Mouse (Mus musculus): ENCODE results near the gene Cux1. TPM values are rescaled to one million over a fixed set of nuclear protein-coding genes. Genes with fewer than 3 reads are reported as not detected.

Cux1 gene
- polyA plus RNA-seq, 2 experiments = 39.0 to 64.3 TPM

- Histone ChIP-seq H3K27ac (replicated peaks; ENCODE audit: low read depth, low read length) (no peak overlapping the region), H3K9me3 (ENCODE audit: control insufficient read depth, low read length) (no peaks in the 10 kb centered on the region), H3K9ac (ENCODE audit: low read depth, low read length, severe bottlenecking) (no peak overlapping the region), H3K27me3 (ENCODE audit: control insufficient read depth, insufficient read depth, low read length) (no peaks in the 10 kb centered on the region), H3K4me3 (replicated peaks; ENCODE audit: low read length) (no peak overlapping the region), H3K4me1 (ENCODE audit: control insufficient read depth, insufficient read depth, low read length) (peaks cover 59% of the 10 kb centered on the region), H3K36me3 (ENCODE audit: control insufficient read depth, insufficient read depth, low read length) (no peaks in the 10 kb centered on the region), H3K4me2 (replicated peaks; ENCODE audit: low read depth, low read length, severe bottlenecking) (no peak overlapping the region)
- no peak for DNase-seq (ENCODE audit: low spot score)
- no peak for ATAC-seq (ENCODE audit: low FRiP score, low read depth)
- no peak for TF ChIP-seq POLR2A (IDR thresholded peaks at IDR 0.05; ENCODE audit: borderline replicate concordance, extremely low read depth, insufficient read depth, insufficient read length)
- WGBS = 44% methylated on average over 1 of the region's 1 CpGs
Measured at GRCm38 (mm10) chr5:136469301-136469700, 98.0 kb downstream of the Cux1 start.

- Histone ChIP-seq H3K9ac (ENCODE audit: low read depth, low read length, severe bottlenecking) (no peak overlapping the region), H3K27ac (replicated peaks; ENCODE audit: low read depth, low read length) (no peak overlapping the region), H3K4me1 (ENCODE audit: control insufficient read depth, insufficient read depth, low read length) (peaks cover 61% of the 10 kb centered on the region), H3K4me3 (replicated peaks; ENCODE audit: low read length) (no peak overlapping the region), H3K27me3 (ENCODE audit: control insufficient read depth, insufficient read depth, low read length) (no peaks in the 10 kb centered on the region), H3K36me3 (ENCODE audit: control insufficient read depth, insufficient read depth, low read length) (no peaks in the 10 kb centered on the region), H3K9me3 (ENCODE audit: control insufficient read depth, low read length) (no peaks in the 10 kb centered on the region), H3K4me2 (replicated peaks; ENCODE audit: low read depth, low read length, severe bottlenecking) (no peak overlapping the region)
- ATAC-seq (ENCODE audit: low FRiP score, low read depth) = no peak
- 19% methylated on average over 6 of the region's 8 CpGs for WGBS
- TF ChIP-seq POLR2A (IDR thresholded peaks at IDR 0.05; ENCODE audit: borderline replicate concordance, extremely low read depth, insufficient read depth, insufficient read length) = no peak
- DNase-seq (ENCODE audit: low spot score) = no peak
Measured at GRCm38 (mm10) chr5:136467360-136467999, 99.8 kb downstream of the Cux1 start.

- no peaks in the 10 kb centered on the region for H3K27me3 ChIP-seq (ENCODE audit: control insufficient read depth, insufficient read depth, low read length)
- no peak for TF ChIP-seq POLR2A (IDR thresholded peaks at IDR 0.05; ENCODE audit: borderline replicate concordance, extremely low read depth, insufficient read depth, insufficient read length)
- no peak overlapping the region for H3K4me2 ChIP-seq (replicated peaks; ENCODE audit: low read depth, low read length, severe bottlenecking)
- no peaks in the 10 kb centered on the region for H3K36me3 ChIP-seq (ENCODE audit: control insufficient read depth, insufficient read depth, low read length)
- no peak for ATAC-seq (ENCODE audit: low FRiP score, low read depth)
- peaks cover 57% of the 10 kb centered on the region for H3K4me1 ChIP-seq (ENCODE audit: control insufficient read depth, insufficient read depth, low read length)
- no peak overlapping the region for H3K9ac ChIP-seq (ENCODE audit: low read depth, low read length, severe bottlenecking)
- no peak overlapping the region for H3K27ac ChIP-seq (replicated peaks; ENCODE audit: low read depth, low read length)
- WGBS = 58% methylated on average over 11 of the region's 11 CpGs
- DNase-seq (ENCODE audit: low spot score) = no peak
- no peaks in the 10 kb centered on the region for H3K9me3 ChIP-seq (ENCODE audit: control insufficient read depth, low read length)
- H3K4me3 ChIP-seq (replicated peaks; ENCODE audit: low read length) = no peak overlapping the region
Measured at GRCm38 (mm10) chr5:136465770-136466406, 101.4 kb downstream of the Cux1 start.

- Histone ChIP-seq H3K9ac (ENCODE audit: low read depth, low read length, severe bottlenecking) (no peak overlapping the region), H3K9me3 (ENCODE audit: control insufficient read depth, low read length) (no peaks in the 10 kb centered on the region), H3K4me3 (replicated peaks; ENCODE audit: low read length) (no peak overlapping the region), H3K4me2 (replicated peaks; ENCODE audit: low read depth, low read length, severe bottlenecking) (no peak overlapping the region), H3K27me3 (ENCODE audit: control insufficient read depth, insufficient read depth, low read length) (no peaks in the 10 kb centered on the region), H3K36me3 (ENCODE audit: control insufficient read depth, insufficient read depth, low read length) (no peaks in the 10 kb centered on the region), H3K4me1 (ENCODE audit: control insufficient read depth, insufficient read depth, low read length) (peaks cover 57% of the 10 kb centered on the region), H3K27ac (replicated peaks; ENCODE audit: low read depth, low read length) (no peak overlapping the region)
- WGBS = 57% methylated on average over 5 of the region's 5 CpGs
- DNase-seq (ENCODE audit: low spot score) (no peak), ATAC-seq (ENCODE audit: low FRiP score, low read depth) (no peak)
- TF ChIP-seq POLR2A (IDR thresholded peaks at IDR 0.05; ENCODE audit: borderline replicate concordance, extremely low read depth, insufficient read depth, insufficient read length) = no peak
Measured at GRCm38 (mm10) chr5:136465366-136465765, 101.9 kb downstream of the Cux1 start.

- Histone ChIP-seq H3K9ac (ENCODE audit: low read depth, low read length, severe bottlenecking) (no peak overlapping the region), H3K4me2 (replicated peaks; ENCODE audit: low read depth, low read length, severe bottlenecking) (no peak overlapping the region), H3K4me1 (ENCODE audit: control insufficient read depth, insufficient read depth, low read length) (peaks cover 57% of the 10 kb centered on the region), H3K4me3 (replicated peaks; ENCODE audit: low read length) (no peak overlapping the region), H3K36me3 (ENCODE audit: control insufficient read depth, insufficient read depth, low read length) (no peaks in the 10 kb centered on the region), H3K27ac (replicated peaks; ENCODE audit: low read depth, low read length) (no peak overlapping the region), H3K27me3 (ENCODE audit: control insufficient read depth, insufficient read depth, low read length) (no peaks in the 10 kb centered on the region), H3K9me3 (ENCODE audit: control insufficient read depth, low read length) (no peaks in the 10 kb centered on the region)
- DNase-seq (ENCODE audit: low spot score) = no peak
- ATAC-seq (ENCODE audit: low FRiP score, low read depth) = no peak
- WGBS = 62% methylated on average over 3 of the region's 3 CpGs
- TF ChIP-seq POLR2A (IDR thresholded peaks at IDR 0.05; ENCODE audit: borderline replicate concordance, extremely low read depth, insufficient read depth, insufficient read length) = no peak
Measured at GRCm38 (mm10) chr5:136464849-136465248, 102.4 kb downstream of the Cux1 start.
